Mouse (Mus musculus) heart, embryonic 10.5 days (tissue): ENCODE results near the gene Nkx6-2. TPM values are rescaled to one million over a fixed set of nuclear protein-coding genes. Genes with fewer than 3 reads are reported as not detected.

Experiments used
- DNase-seq: peaks from one replicate; pipeline ENCODE4 v3.0.0-alpha.2; 2017; ENCODE audit warnings: low spot score
- H3K27ac ChIP-seq: fragments of 300-500 bp; sonication (generic); 2 replicates; pipeline ENCODE4 v1.5.1; 2016; ENCODE audit warnings: mild to moderate bottlenecking
- H3K27me3 ChIP-seq: fragments of 300-500 bp; sonication (generic); 2 replicates; pipeline ENCODE4 v1.6.1; 2016; ENCODE audit warnings: mild to moderate bottlenecking; ENCODE audit not compliant: poor library complexity, insufficient read depth, severe bottlenecking
- H3K36me3 ChIP-seq: fragments of 300-500 bp; sonication (generic); 2 replicates; pipeline ENCODE4 v1.6.1; 2016; ENCODE audit warnings: mild to moderate bottlenecking, moderate library complexity
- H3K4me1 ChIP-seq: fragments of 300-500 bp; sonication (generic); 2 replicates; pipeline ENCODE4 v1.6.1; 2016; ENCODE audit warnings: mild to moderate bottlenecking
- H3K4me3 ChIP-seq: fragments of 300-500 bp; sonication (generic); 2 replicates; pipeline ENCODE4 v1.5.1; 2016; ENCODE audit warnings: mild to moderate bottlenecking, moderate library complexity
- H3K9me3 ChIP-seq: fragments of 300-500 bp; sonication (generic); 2 replicates; pipeline ENCODE4 v1.6.1; 2016; ENCODE audit warnings: mild to moderate bottlenecking, moderate library complexity
- WGBS: fragments of 180-500 bp; shearing (Covaris S2); methylation state at CpG from one replicate; pipeline ENCODE4 v1.1.7; 2016; 5-methylcytosine and 5-hydroxymethylcytosine counted together
- polyA plus RNA-seq: library from polyadenylated mRNA; unstranded; fragments of >200 nt; fragmentation: Nextera tagmentation; extraction: Ambion mirVana; gene quantifications from 2 replicates; pipeline ENCODE4 v1.2.1, GENCODE M21; 2016

Nkx6-2 gene
- polyA plus RNA-seq, 1 experiment from 2014 or later: 1.2 TPM

- H3K4me1 ChIP-seq: peaks cover 28% of the 10 kb centered on the region
- WGBS: 16% methylated on average over 17 of the region's 17 CpGs
- peak overlapping the region; percentile 60 for H3K4me3 ChIP-seq
- H3K27me3 ChIP-seq: peaks cover 100% of the 10 kb centered on the region
- H3K27ac ChIP-seq: no peak overlapping the region
- H3K9me3 ChIP-seq: no peaks in the 10 kb centered on the region
- DNase-seq: no peak
- H3K36me3 ChIP-seq: peaks cover 12% of the 10 kb centered on the region
These were observed 619 bp upstream of the Nkx6-2 start for GRCm38 (mm10) chr7:139583094-139583737.

GRCm38 (mm10) chr7:139581801-139582571 is 611 bp downstream of the Nkx6-2 start:
- peaks cover 100% of the 10 kb centered on the region for H3K27me3 ChIP-seq
- WGBS: under 1% methylated on average over 82 of the region's 82 CpGs
- no peak for DNase-seq

GRCm38 (mm10) chr7:139580851-139581775 is 1.5 kb downstream of the Nkx6-2 start:
- Histone ChIP-seq H3K36me3 (peaks cover 33% of the 10 kb centered on the region), H3K9me3 (no peaks in the 10 kb centered on the region), H3K4me3 (peak overlapping the region; percentile 60), H3K27ac (no peak overlapping the region), H3K27me3 (peaks cover 99% of the 10 kb centered on the region), H3K4me1 (peaks cover 28% of the 10 kb centered on the region)
- DNase-seq: no peak
- 1% methylated on average over 78 of the region's 78 CpGs for WGBS

More at GRCm38 (mm10) chr7:139581801-139582571, 611 bp downstream of the Nkx6-2 start:
- Histone ChIP-seq H3K27ac (no peak overlapping the region), H3K36me3 (peaks cover 24% of the 10 kb centered on the region), H3K9me3 (no peaks in the 10 kb centered on the region), H3K4me3 (peak overlapping the region; percentile 60), H3K4me1 (peaks cover 28% of the 10 kb centered on the region)

GRCm38 (mm10) chr7:139579261-139579905 is 3.2 kb downstream of the Nkx6-2 start:
- Histone ChIP-seq H3K9me3 (no peaks in the 10 kb centered on the region), H3K27ac (no peak overlapping the region), H3K36me3 (peaks cover 50% of the 10 kb centered on the region), H3K4me3 (no peak overlapping the region), H3K4me1 (peaks cover 26% of the 10 kb centered on the region), H3K27me3 (peaks cover 83% of the 10 kb centered on the region)
- WGBS: 73% methylated on average over 21 of the region's 21 CpGs
- no peak for DNase-seq

GRCm38 (mm10) chr7:139576064-139576686 is 6.4 kb downstream of the Nkx6-2 start:
- H3K27ac ChIP-seq: no peak overlapping the region
- H3K36me3 ChIP-seq: peaks cover 65% of the 10 kb centered on the region
- no peak for DNase-seq
- WGBS: 76% methylated on average over 16 of the region's 16 CpGs
- peaks cover 6% of the 10 kb centered on the region for H3K4me1 ChIP-seq
- no peak overlapping the region for H3K4me3 ChIP-seq
- peaks cover 51% of the 10 kb centered on the region for H3K27me3 ChIP-seq
- no peaks in the 10 kb centered on the region for H3K9me3 ChIP-seq

- no peak for DNase-seq
- WGBS: 68% methylated on average over 3 of the region's 3 CpGs
- Histone ChIP-seq H3K4me3 (no peak overlapping the region), H3K36me3 (peaks cover 71% of the 10 kb centered on the region), H3K4me1 (no peaks in the 10 kb centered on the region), H3K9me3 (no peaks in the 10 kb centered on the region), H3K27me3 (peaks cover 16% of the 10 kb centered on the region), H3K27ac (no peak overlapping the region)
These were observed 9.9 kb downstream of the Nkx6-2 start for GRCm38 (mm10) chr7:139572665-139573064.

- Histone ChIP-seq H3K9me3 (no peaks in the 10 kb centered on the region), H3K27me3 (no peaks in the 10 kb centered on the region; the same call in 1 of the 2 replicates), H3K36me3 (peaks cover 71% of the 10 kb centered on the region), H3K4me3 (no peak overlapping the region), H3K4me1 (peaks cover 4% of the 10 kb centered on the region; the same call in 1 of the 2 replicates), H3K27ac (no peak overlapping the region)
- WGBS: 90% methylated on average over 5 of the region's 5 CpGs
- DNase-seq: no peak
These were observed 11.8 kb downstream of the Nkx6-2 start for GRCm38 (mm10) chr7:139570788-139571187.

- Histone ChIP-seq H3K4me3 (no peak overlapping the region), H3K36me3 (peaks cover 65% of the 10 kb centered on the region), H3K27ac (no peak overlapping the region), H3K4me1 (peaks cover 20% of the 10 kb centered on the region), H3K27me3 (no peaks in the 10 kb centered on the region), H3K9me3 (no peaks in the 10 kb centered on the region)
- no peak for DNase-seq
- 83% methylated on average over 8 of the region's 8 CpGs for WGBS
These were observed 16.1 kb downstream of the Nkx6-2 start for GRCm38 (mm10) chr7:139566533-139566932.

GRCm38 (mm10) chr7:139565998-139566397 is 16.6 kb downstream of the Nkx6-2 start:
- Histone ChIP-seq H3K36me3 (peaks cover 69% of the 10 kb centered on the region), H3K4me3 (no peak overlapping the region), H3K27ac (no peak overlapping the region), H3K9me3 (no peaks in the 10 kb centered on the region), H3K4me1 (peaks cover 20% of the 10 kb centered on the region), H3K27me3 (no peaks in the 10 kb centered on the region)
- no peak for DNase-seq
- WGBS: 85% methylated on average over 6 of the region's 6 CpGs

- H3K9me3 ChIP-seq: no peaks in the 10 kb centered on the region
- H3K4me3 ChIP-seq: no peak overlapping the region
- no peak overlapping the region for H3K27ac ChIP-seq
- peaks cover 20% of the 10 kb centered on the region for H3K4me1 ChIP-seq
- DNase-seq: no peak
- peaks cover 79% of the 10 kb centered on the region for H3K36me3 ChIP-seq
- no peaks in the 10 kb centered on the region for H3K27me3 ChIP-seq
- WGBS: 77% methylated on average over 2 of the region's 2 CpGs
These were observed 18.4 kb downstream of the Nkx6-2 start for GRCm38 (mm10) chr7:139564161-139564560.

- Histone ChIP-seq H3K27ac (no peak overlapping the region), H3K4me3 (no peak overlapping the region), H3K36me3 (peaks cover 79% of the 10 kb centered on the region), H3K9me3 (no peaks in the 10 kb centered on the region), H3K4me1 (peaks cover 20% of the 10 kb centered on the region), H3K27me3 (no peaks in the 10 kb centered on the region)
- DNase-seq: no peak
- 58% methylated on average over 4 of the region's 4 CpGs for WGBS
These were observed 19.2 kb downstream of the Nkx6-2 start for GRCm38 (mm10) chr7:139563425-139563824.

- DNase-seq: no peak
- no peaks in the 10 kb centered on the region for H3K9me3 ChIP-seq
- H3K4me3 ChIP-seq: no peak overlapping the region
- H3K36me3 ChIP-seq: peaks cover 47% of the 10 kb centered on the region
- 92% methylated on average over 10 of the region's 10 CpGs for WGBS
- peaks cover 25% of the 10 kb centered on the region for H3K4me1 ChIP-seq
- H3K27ac ChIP-seq: no peak overlapping the region
- no peaks in the 10 kb centered on the region for H3K27me3 ChIP-seq
These were observed 22.9 kb downstream of the Nkx6-2 start for GRCm38 (mm10) chr7:139559659-139560058.
